Mouse (Mus musculus) myocyte (in vitro differentiated cells): ENCODE results near the gene Xntrpc. TPM values are rescaled to one million over a fixed set of nuclear protein-coding genes. Genes with fewer than 3 reads are reported as not detected.

Source experiments
- H3K27me3 ChIP-seq: one replicate; pipeline ENCODE4 v1.6.1; 2011; ENCODE audit not compliant: control insufficient read depth, insufficient read depth, insufficient read length
- H3K36me3 ChIP-seq: one replicate; pipeline ENCODE4 v1.6.1; 2011; ENCODE audit not compliant: control insufficient read depth, insufficient read depth
- H3K4me2 ChIP-seq: one replicate; pipeline ENCODE4 v1.6.1; 2011; ENCODE audit warnings: low read depth, control low read depth
- H3K4me3 ChIP-seq: one replicate; pipeline ENCODE4 v1.5.1; 2011; ENCODE audit warnings: mild to moderate bottlenecking, control low read depth, moderate library complexity
- H3K79me2 ChIP-seq: one replicate; pipeline ENCODE4 v1.6.1; 2011; ENCODE audit not compliant: control insufficient read depth, insufficient read depth
- H3ac ChIP-seq: one replicate; pipeline ENCODE4 v1.6.1; 2011; ENCODE audit not compliant: control insufficient read depth, insufficient read length
- CEBPB ChIP-seq: IDR thresholded peaks from 2 replicates; pipeline ENCODE4 v1.6.1; 2011; ENCODE audit warnings: mild to moderate bottlenecking, moderate library complexity; ENCODE audit not compliant: poor library complexity, insufficient read depth, severe bottlenecking
- E2F4 ChIP-seq: IDR thresholded peaks from one replicate; pipeline ENCODE4 v1.6.1; 2011; ENCODE audit warnings: mild to moderate bottlenecking, control low read depth, moderate library complexity; ENCODE audit not compliant: insufficient read depth
- MAX ChIP-seq: IDR thresholded peaks from one replicate; pipeline ENCODE4 v1.6.1; 2011; ENCODE audit warnings: low read depth, mild to moderate bottlenecking, control low read depth
- MYOD1 ChIP-seq, 3 experiments: IDR thresholded peaks; one replicate each; pipeline ENCODE4 v1.6.1; 2011; ENCODE audit warnings: control low read depth in 2 of 3, low read depth in 2 of 3, mild to moderate bottlenecking in 2 of 3, moderate library complexity in 1 of 3; ENCODE audit not compliant: insufficient read length in 2 of 3, control insufficient read depth in 1 of 3
- MYOG ChIP-seq, 3 experiments: IDR thresholded peaks; one replicate each; pipeline ENCODE4 v1.6.1; 2011; ENCODE audit warnings: control low read depth in 2 of 3, low read depth in 2 of 3, mild to moderate bottlenecking in 2 of 3; ENCODE audit not compliant: insufficient read length in 2 of 3, control insufficient read depth in 1 of 3, insufficient read depth in 1 of 3
- POLR2A ChIP-seq: IDR thresholded peaks from one replicate; pipeline ENCODE4 v1.6.1; 2011; ENCODE audit warnings: low read depth, mild to moderate bottlenecking, control low read depth, moderate library complexity; ENCODE audit not compliant: insufficient read length
- POLR2AphosphoS2 ChIP-seq: IDR thresholded peaks from one replicate; pipeline ENCODE4 v1.6.1; 2011; ENCODE audit warnings: low read depth, control low read depth; ENCODE audit not compliant: insufficient read length
- REST ChIP-seq: IDR thresholded peaks from one replicate; pipeline ENCODE4 v1.6.1; 2011; ENCODE audit warnings: mild to moderate bottlenecking, control low read depth, moderate library complexity; ENCODE audit not compliant: insufficient read depth, insufficient read length
- SRF ChIP-seq: IDR thresholded peaks from one replicate; pipeline ENCODE4 v1.6.1; 2011; ENCODE audit warnings: low read depth; ENCODE audit not compliant: control insufficient read depth, insufficient read length
- TCF12 ChIP-seq: IDR thresholded peaks from one replicate; pipeline ENCODE4 v1.6.1; 2011; ENCODE audit warnings: mild to moderate bottlenecking, control low read depth; ENCODE audit not compliant: poor library complexity, insufficient read depth, severe bottlenecking
- TCF3 ChIP-seq: IDR thresholded peaks from one replicate; pipeline ENCODE4 v1.6.1; 2011; ENCODE audit warnings: low read depth, control low read depth; ENCODE audit not compliant: insufficient read length
- USF1 ChIP-seq: IDR thresholded peaks from one replicate; pipeline ENCODE4 v1.6.1; 2011; ENCODE audit warnings: low read depth, mild to moderate bottlenecking, control low read depth, moderate library complexity
- polyA plus RNA-seq: library from polyadenylated mRNA; unstranded; fragments of >200 nt; fragmentation: generic; extraction: Trizol; gene quantifications from one replicate; pipeline ENCODE4 v1.2.1, GENCODE M21; 2012; ENCODE audit warnings: missing spikeins

The Xntrpc gene
- polyA plus RNA-seq, 1 experiment, result 0.12 TPM

GRCm38 (mm10) chr7:102062203-102062602 lies 3.3 kb upstream of the Xntrpc start:
- TF ChIP-seq E2F4 (no peak), POLR2AphosphoS2 (no peak), SRF (no peak), REST (no peak), TCF3 (no peak), TCF12 (no peak), MYOG (IDR thresholded peaks at IDR 0.05; ENCODE audit: control insufficient read depth in 1 of 3, insufficient read depth in 1 of 3, insufficient read length in 2 of 3, low read depth in 2 of 3) (no peak)
- no peak overlapping the region for H3ac ChIP-seq
- H3K4me2 ChIP-seq, result no peak overlapping the region
- peaks cover 20% of the 10 kb centered on the region for H3K36me3 ChIP-seq
- H3K27me3 ChIP-seq, result no peaks in the 10 kb centered on the region
- peaks cover 73% of the 10 kb centered on the region for H3K79me2 ChIP-seq
- no peak overlapping the region for H3K4me3 ChIP-seq

- no peak for TF ChIP-seq MYOG (IDR thresholded peaks at IDR 0.05; ENCODE audit: control insufficient read depth in 1 of 3, insufficient read depth in 1 of 3, insufficient read length in 2 of 3, low read depth in 2 of 3)
- no peak for TF ChIP-seq POLR2AphosphoS2
- no peak for TF ChIP-seq CEBPB
- no peak for TF ChIP-seq REST
- TF ChIP-seq USF1, result no peak
- no peak for TF ChIP-seq MAX
- no peak for TF ChIP-seq MYOD1 (IDR thresholded peaks at IDR 0.05; ENCODE audit: control insufficient read depth in 1 of 3, insufficient read length in 2 of 3, low read depth in 2 of 3)
- TF ChIP-seq POLR2A, result no peak
- no peak for TF ChIP-seq SRF
- TF ChIP-seq TCF12, result no peak
- no peak for TF ChIP-seq TCF3
- TF ChIP-seq E2F4, result no peak
- Histone ChIP-seq H3ac (no peak overlapping the region), H3K36me3 (peaks cover 14% of the 10 kb centered on the region), H3K4me3 (peak overlapping the region; percentile 81), H3K4me2 (peak overlapping the region; percentile 85), H3K27me3 (no peaks in the 10 kb centered on the region), H3K79me2 (peaks cover 58% of the 10 kb centered on the region)
These were observed 1.6 kb upstream of the Xntrpc start for GRCm38 (mm10) chr7:102063891-102064290.

GRCm38 (mm10) chr7:102064655-102065045 lies 863 bp upstream of the Xntrpc start:
- Histone ChIP-seq H3K4me3 (peak overlapping the region; percentile 81), H3K36me3 (peaks cover 6% of the 10 kb centered on the region)

GRCm38 (mm10) chr7:102066363-102066762 lies 850 bp downstream of the Xntrpc start:
- Histone ChIP-seq H3K79me2 (peaks cover 44% of the 10 kb centered on the region), H3K27me3 (no peaks in the 10 kb centered on the region), H3K36me3 (peaks cover 3% of the 10 kb centered on the region), H3ac (no peak overlapping the region), H3K4me2 (peak overlapping the region; percentile 84), H3K4me3 (peak overlapping the region; percentile 81)
- no peak for TF ChIP-seq POLR2AphosphoS2

More at GRCm38 (mm10) chr7:102064655-102065045, 863 bp upstream of the Xntrpc start:
- Histone ChIP-seq H3ac (peak overlapping the region; percentile 25), H3K79me2 (peaks cover 50% of the 10 kb centered on the region), H3K27me3 (no peaks in the 10 kb centered on the region), H3K4me2 (peak overlapping the region; percentile 85)
- TF ChIP-seq MYOD1 (IDR thresholded peaks at IDR 0.05; ENCODE audit: control insufficient read depth in 1 of 3, insufficient read length in 2 of 3, low read depth in 2 of 3), result no peak
- no peak for TF ChIP-seq E2F4
- TF ChIP-seq POLR2AphosphoS2, result no peak
- TF ChIP-seq USF1, result no peak
- TF ChIP-seq REST, result no peak
- no peak for TF ChIP-seq TCF3
- no peak for TF ChIP-seq MAX

- H3K4me2 ChIP-seq, result no peak overlapping the region
- H3K4me3 ChIP-seq, result no peak overlapping the region
- H3K27me3 ChIP-seq, result no peaks in the 10 kb centered on the region
- H3K36me3 ChIP-seq, result peaks cover 5% of the 10 kb centered on the region
- TF ChIP-seq MYOG (IDR thresholded peaks at IDR 0.05; ENCODE audit: control insufficient read depth in 1 of 3, insufficient read depth in 1 of 3, insufficient read length in 2 of 3, low read depth in 2 of 3) (no peak), CEBPB (no peak), USF1 (no peak), E2F4 (no peak), TCF12 (no peak), REST (no peak), POLR2A (no peak), TCF3 (no peak), SRF (no peak), POLR2AphosphoS2 (no peak), MYOD1 (IDR thresholded peaks at IDR 0.05; ENCODE audit: control insufficient read depth in 1 of 3, insufficient read length in 2 of 3, low read depth in 2 of 3) (no peak), MAX (no peak)
- H3K79me2 ChIP-seq, result no peaks in the 10 kb centered on the region
- no peak overlapping the region for H3ac ChIP-seq
These were observed 11.3 kb downstream of the Xntrpc start for GRCm38 (mm10) chr7:102076714-102077296.
